Mouse (Mus musculus) stomach, embryonic 15.5 days (tissue): ENCODE results near the gene Zfp866. TPM values are rescaled to one million over a fixed set of nuclear protein-coding genes. Genes with fewer than 3 reads are reported as not detected.
A peak's percentile ranks its signal among the peaks of the same experiment; 100 is the strongest.

ENCODE experiments used
- ATAC-seq: fragments of 200-750 bp; cut with Nextera tagmentation; 2 replicates; pipeline ENCODE4 v1.8.0; 2017; ENCODE audit warnings: low read depth, moderate number of reproducible peaks, moderate TSS enrichment; ENCODE audit not compliant: insufficient read depth, low FRiP score
- H3K27ac ChIP-seq: fragments of 300-500 bp; sonication (generic); 2 replicates; pipeline ENCODE4 v1.5.1; 2015; ENCODE audit warnings: mild to moderate bottlenecking, inconsistent platforms
- H3K27me3 ChIP-seq: fragments of 300-500 bp; sonication (generic); replicated peaks from 2 replicates; pipeline ENCODE4 v1.6.1; 2015; ENCODE audit warnings: inconsistent platforms
- H3K36me3 ChIP-seq: fragments of 300-500 bp; sonication (generic); 2 replicates; pipeline ENCODE4 v1.6.1; 2015; ENCODE audit warnings: inconsistent platforms
- H3K4me1 ChIP-seq: fragments of 300-500 bp; sonication (generic); 2 replicates; pipeline ENCODE4 v1.6.1; 2015; ENCODE audit warnings: inconsistent platforms
- H3K4me2 ChIP-seq: fragments of 300-500 bp; sonication (generic); 2 replicates; pipeline ENCODE4 v1.6.1; 2015; ENCODE audit warnings: mild to moderate bottlenecking, inconsistent platforms
- H3K4me3 ChIP-seq: fragments of 300-500 bp; sonication (generic); replicated peaks from 2 replicates; pipeline ENCODE4 v1.5.1; 2015; ENCODE audit warnings: inconsistent platforms
- H3K9ac ChIP-seq: fragments of 300-500 bp; sonication (generic); 2 replicates; pipeline ENCODE4 v1.6.1; 2015; ENCODE audit warnings: inconsistent platforms
- H3K9me3 ChIP-seq: fragments of 300-500 bp; sonication (generic); 2 replicates; pipeline ENCODE4 v1.6.1; 2016; ENCODE audit warnings: inconsistent platforms
- WGBS: fragments of 180-500 bp; shearing (Covaris S2); methylation state at CpG from one replicate; pipeline ENCODE4 v1.1.7; 2015; 5-methylcytosine and 5-hydroxymethylcytosine counted together
- polyA plus RNA-seq: library from polyadenylated mRNA; unstranded; fragments of >200 nt; fragmentation: Nextera tagmentation; extraction: Ambion mirVana; gene quantifications from 2 replicates; pipeline ENCODE4 v1.2.1, GENCODE M21; 2015

Zfp866 gene
- polyA plus RNA-seq, 1 experiment from 2014 or later, result 24.7 TPM

DNA sequence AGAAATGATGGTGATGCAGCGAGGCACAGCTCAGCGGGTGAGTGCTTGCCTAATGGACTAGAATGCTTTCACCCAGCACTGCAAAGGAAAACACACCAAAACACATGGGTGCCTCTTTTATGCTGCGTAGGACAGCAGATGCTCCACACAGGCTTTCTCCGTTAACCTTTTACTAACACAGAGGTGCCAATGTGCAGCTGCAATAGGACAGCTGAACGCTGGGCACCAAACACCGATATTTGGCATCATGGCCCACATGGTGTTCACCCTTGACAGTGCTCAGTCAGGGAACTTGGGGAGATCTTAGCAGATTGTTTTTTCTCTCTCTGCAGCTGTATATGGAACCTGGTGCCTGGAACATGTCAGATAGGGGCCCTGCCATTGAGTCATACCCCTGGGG is 3.9 kb upstream of the Zfp866 start:
- H3K4me3 ChIP-seq, result no peak overlapping the region
- no peak overlapping the region for H3K27ac ChIP-seq
- ATAC-seq, result no peak
- peaks cover 14% of the 10 kb centered on the region for H3K4me1 ChIP-seq
- peaks cover 55% of the 10 kb centered on the region for H3K36me3 ChIP-seq
- H3K4me2 ChIP-seq, result no peak overlapping the region
- H3K9ac ChIP-seq, result no peak overlapping the region
- H3K9me3 ChIP-seq, result no peaks in the 10 kb centered on the region
- no peaks in the 10 kb centered on the region for H3K27me3 ChIP-seq
- WGBS, result 95% methylated on average over 6 of the region's 6 CpGs

- H3K27ac ChIP-seq, result no peak overlapping the region
- no peaks in the 10 kb centered on the region for H3K9me3 ChIP-seq
- no peak overlapping the region for H3K4me2 ChIP-seq
- H3K36me3 ChIP-seq, result peaks cover 47% of the 10 kb centered on the region
- peaks cover 16% of the 10 kb centered on the region for H3K4me1 ChIP-seq
- ATAC-seq, result no peak
- H3K27me3 ChIP-seq, result no peaks in the 10 kb centered on the region
- WGBS, result 90% methylated on average over 3 of the region's 3 CpGs
- no peak overlapping the region for H3K4me3 ChIP-seq
- no peak overlapping the region for H3K9ac ChIP-seq
Observed at GRCm38 (mm10) chr8:69794096-69794495, 3.1 kb upstream of the Zfp866 start.

DNA sequence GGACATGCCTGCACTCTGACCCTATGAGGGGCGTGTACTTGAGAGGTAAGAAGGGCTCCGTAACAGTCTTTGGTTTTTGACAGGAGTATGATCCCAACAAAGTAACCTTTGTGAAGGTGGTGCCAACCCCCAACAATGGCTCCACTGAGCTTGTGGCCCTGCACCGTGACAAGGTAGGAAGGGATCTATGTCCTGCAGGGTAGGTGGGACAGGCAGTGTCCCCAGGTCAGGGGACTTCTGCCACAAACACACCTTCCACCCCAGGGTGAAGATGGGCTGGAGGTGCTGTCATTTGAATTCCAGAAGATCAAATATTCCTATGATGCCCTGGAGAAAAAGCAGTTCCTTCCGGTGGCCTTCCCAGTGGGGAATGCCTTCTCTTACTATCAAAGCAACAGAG is 2.7 kb upstream of the Zfp866 start:
- whole genome bisulfite sequencing, result 89% methylated on average over 4 of the region's 4 CpGs
- no peak overlapping the region for H3K4me2 ChIP-seq
- no peaks in the 10 kb centered on the region for H3K27me3 ChIP-seq
- no peak overlapping the region for H3K27ac ChIP-seq
- peaks cover 44% of the 10 kb centered on the region for H3K36me3 ChIP-seq
- H3K9ac ChIP-seq, result no peak overlapping the region
- H3K4me1 ChIP-seq, result peaks cover 16% of the 10 kb centered on the region
- H3K4me3 ChIP-seq, result no peak overlapping the region
- no peaks in the 10 kb centered on the region for H3K9me3 ChIP-seq
- ATAC-seq, result no peak

DNA sequence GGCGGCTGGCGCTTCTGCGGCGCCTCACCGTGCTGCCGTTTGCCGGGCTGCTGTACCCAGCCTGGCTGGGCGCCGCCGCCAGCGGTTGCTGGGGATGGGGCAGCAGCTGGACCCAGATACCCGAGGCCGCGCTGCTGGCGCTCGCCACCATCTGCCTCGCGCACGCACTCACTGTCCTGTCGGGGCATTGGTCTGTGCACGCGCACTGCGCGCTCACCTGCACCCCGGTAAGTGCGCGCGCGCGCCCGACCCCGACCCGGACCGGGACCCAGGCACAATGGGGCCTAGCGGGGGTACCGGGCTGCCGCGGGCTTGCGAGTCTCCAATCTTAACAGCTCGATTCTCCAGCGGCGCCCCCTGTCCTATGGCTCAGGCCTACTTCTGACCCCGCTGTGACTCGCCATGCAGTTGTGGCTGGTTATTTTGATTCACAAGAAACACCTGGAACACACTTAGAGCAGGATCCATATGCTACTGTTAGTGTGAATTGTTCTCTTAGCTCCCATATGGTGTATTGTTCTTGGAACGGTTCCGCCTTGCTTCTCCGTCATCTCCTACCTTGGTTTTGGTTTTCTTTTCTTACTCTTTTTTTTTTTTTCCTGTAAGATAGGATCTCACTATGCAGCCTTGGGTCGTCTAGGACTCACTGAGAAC is 564 bp upstream of the Zfp866 start:
- H3K4me3 ChIP-seq, result peak overlapping the region; percentile 87
- H3K4me1 ChIP-seq, result peaks cover 16% of the 10 kb centered on the region
- WGBS, result under 1% methylated on average over 47 of the region's 48 CpGs
- peaks cover 22% of the 10 kb centered on the region for H3K36me3 ChIP-seq
- peak overlapping the region; percentile 89 for H3K27ac ChIP-seq
- H3K27me3 ChIP-seq, result no peaks in the 10 kb centered on the region
- H3K9ac ChIP-seq, result peak overlapping the region; percentile 83
- H3K4me2 ChIP-seq, result peak overlapping the region; percentile 64
- ATAC-seq, result peak; percentile 50; the same call in 1 of the 2 replicates
- H3K9me3 ChIP-seq, result no peaks in the 10 kb centered on the region

DNA sequence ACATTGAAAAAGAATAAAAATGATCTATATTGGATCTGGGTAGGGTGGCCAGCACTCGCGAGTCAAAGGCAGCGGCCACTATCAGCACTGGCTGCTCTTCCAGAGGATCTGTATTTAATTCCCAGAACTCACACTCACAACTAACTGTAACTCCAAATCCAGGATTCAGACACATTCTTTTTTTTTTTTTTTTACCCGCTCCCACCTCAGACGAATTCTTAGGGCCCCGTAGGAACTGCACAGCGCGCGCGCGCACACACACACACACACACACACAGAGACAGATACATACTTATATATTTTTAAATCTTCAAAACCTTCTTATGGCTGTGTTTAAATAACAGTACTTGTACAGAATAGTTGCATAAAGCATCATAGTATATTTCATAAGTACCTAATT is 614 bp downstream of the Zfp866 start:
- Histone ChIP-seq H3K9me3 (no peaks in the 10 kb centered on the region), H3K4me1 (peaks cover 16% of the 10 kb centered on the region), H3K4me2 (peak overlapping the region; percentile 64), H3K9ac (peak overlapping the region; percentile 83; the same call in 1 of the 2 replicates), H3K4me3 (peak overlapping the region; percentile 87), H3K36me3 (peaks cover 12% of the 10 kb centered on the region), H3K27me3 (no peaks in the 10 kb centered on the region), H3K27ac (peak overlapping the region; percentile 89)
- no peak for ATAC-seq
- 28% methylated on average over 11 of the region's 11 CpGs for WGBS

GRCm38 (mm10) chr8:69789731-69790130 is 1.2 kb downstream of the Zfp866 start:
- H3K9ac ChIP-seq, result no peak overlapping the region
- peaks cover 7% of the 10 kb centered on the region for H3K36me3 ChIP-seq
- H3K4me1 ChIP-seq, result peaks cover 16% of the 10 kb centered on the region
- H3K27ac ChIP-seq, result no peak overlapping the region
- 70% methylated on average over 5 of the region's 5 CpGs for WGBS
- H3K9me3 ChIP-seq, result no peaks in the 10 kb centered on the region
- H3K4me2 ChIP-seq, result peak overlapping the region; percentile 64; the same call in 1 of the 2 replicates
- peak overlapping the region; percentile 87 for H3K4me3 ChIP-seq
- no peaks in the 10 kb centered on the region for H3K27me3 ChIP-seq
- no peak for ATAC-seq

- no peak overlapping the region for H3K9ac ChIP-seq
- H3K9me3 ChIP-seq, result no peaks in the 10 kb centered on the region
- H3K36me3 ChIP-seq, result peaks cover 1% of the 10 kb centered on the region
- no peak for ATAC-seq
- no peaks in the 10 kb centered on the region for H3K27me3 ChIP-seq
- peaks cover 16% of the 10 kb centered on the region for H3K4me1 ChIP-seq
- no peak overlapping the region for H3K4me2 ChIP-seq
- 83% methylated on average over 5 of the region's 5 CpGs for WGBS
- H3K27ac ChIP-seq, result no peak overlapping the region
- H3K4me3 ChIP-seq, result no peak overlapping the region
Observed at GRCm38 (mm10) chr8:69789105-69789504, 1.9 kb downstream of the Zfp866 start.

DNA sequence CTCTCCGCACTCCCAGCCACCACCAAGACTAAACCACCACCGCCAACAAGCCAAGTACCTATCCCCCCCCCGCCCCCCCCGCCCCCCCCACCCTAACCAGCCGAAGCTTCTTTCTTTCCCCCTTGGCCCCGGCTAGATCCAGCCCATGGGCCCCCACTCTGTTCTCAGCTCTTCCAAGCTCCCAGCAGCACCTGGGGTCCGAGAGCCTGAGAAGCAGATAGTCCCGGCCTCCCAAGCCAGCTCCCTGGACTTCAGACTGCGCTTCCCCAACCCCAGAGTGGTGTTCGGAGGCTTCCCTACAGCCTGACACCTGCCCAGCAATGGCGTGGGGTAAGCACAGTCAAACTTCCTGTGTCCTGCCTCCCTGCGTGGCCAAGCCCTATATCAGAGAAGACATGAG is 13.9 kb downstream of the Zfp866 start:
- Histone ChIP-seq H3K9ac (no peak overlapping the region), H3K27ac (no peak overlapping the region), H3K4me1 (peaks cover 8% of the 10 kb centered on the region; the same call in 1 of the 2 replicates), H3K9me3 (no peaks in the 10 kb centered on the region), H3K36me3 (no peaks in the 10 kb centered on the region), H3K4me3 (no peak overlapping the region), H3K4me2 (no peak overlapping the region), H3K27me3 (no peaks in the 10 kb centered on the region)
- ATAC-seq, result no peak
- 63% methylated on average over 10 of the region's 12 CpGs for WGBS

GRCm38 (mm10) chr8:69775149-69775534 is 15.8 kb downstream of the Zfp866 start:
- no peaks in the 10 kb centered on the region for H3K36me3 ChIP-seq
- no peaks in the 10 kb centered on the region for H3K9me3 ChIP-seq
- 50% methylated on average over 2 of the region's 2 CpGs for WGBS
- H3K27ac ChIP-seq, result peak overlapping the region; percentile 100; the same call in 1 of the 2 replicates
- ATAC-seq, result no peak
- H3K9ac ChIP-seq, result no peak overlapping the region
- peak overlapping the region; percentile 93 for H3K4me3 ChIP-seq
- H3K4me1 ChIP-seq, result peaks cover 8% of the 10 kb centered on the region; the same call in 1 of the 2 replicates
- H3K27me3 ChIP-seq, result no peaks in the 10 kb centered on the region
- H3K4me2 ChIP-seq, result peak overlapping the region; percentile 49

DNA sequence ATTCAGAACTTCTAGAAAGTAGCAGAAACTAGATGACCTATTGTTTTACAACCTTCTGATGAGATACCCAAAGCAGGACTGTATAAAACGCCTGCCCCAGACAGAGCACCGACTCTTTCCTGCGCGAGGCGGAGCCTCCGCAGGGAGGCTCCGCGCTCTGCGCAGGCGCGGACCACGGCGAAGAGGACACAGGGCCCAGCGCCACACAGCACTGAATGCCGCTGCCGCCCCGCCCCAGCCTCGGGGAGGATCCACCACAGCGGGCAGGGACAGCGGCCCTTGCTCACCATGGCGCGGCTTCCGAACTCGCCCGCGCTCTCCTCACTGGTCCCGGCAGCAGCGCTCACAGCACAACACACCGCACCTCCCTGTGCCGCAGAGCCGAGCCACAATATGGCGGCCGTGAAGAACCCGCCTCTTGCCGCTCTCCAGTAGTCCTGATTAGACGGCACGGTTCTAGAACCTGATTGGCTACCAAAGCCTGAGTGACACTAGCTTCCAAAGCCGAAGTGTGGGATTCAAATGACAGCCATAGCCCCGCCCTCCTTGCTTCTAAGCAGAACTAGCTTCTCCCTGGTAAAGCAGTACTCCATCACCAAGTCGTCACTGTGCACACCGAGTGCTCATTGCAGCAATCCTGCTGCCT is 16.4 kb downstream of the Zfp866 start, which contains the start of gene Gm20422:
TSS of gene Gm20422 (minus strand) at position 384 of the 646 bp plus-strand sequence.
- Histone ChIP-seq H3K36me3 (no peaks in the 10 kb centered on the region), H3K9me3 (no peaks in the 10 kb centered on the region), H3K4me3 (peak within 1 kb of the TSS; percentile 93), H3K4me2 (peak within 1 kb of the TSS; percentile 65), H3K27me3 (no peaks in the 10 kb centered on the region), H3K9ac (peak within 1 kb of the TSS; percentile 100), H3K4me1 (peaks cover 8% of the 10 kb centered on the region; the same call in 1 of the 2 replicates), H3K27ac (peak within 1 kb of the TSS; percentile 100)
- peak; percentile 99 for ATAC-seq
- under 1% methylated on average over 41 of the region's 41 CpGs for WGBS

- Histone ChIP-seq H3K4me3 (no peak overlapping the region), H3K4me2 (no peak overlapping the region), H3K4me1 (peaks cover 8% of the 10 kb centered on the region; the same call in 1 of the 2 replicates), H3K36me3 (peaks cover 19% of the 10 kb centered on the region), H3K9ac (no peak overlapping the region), H3K9me3 (no peaks in the 10 kb centered on the region), H3K27ac (no peak overlapping the region), H3K27me3 (no peaks in the 10 kb centered on the region)
- WGBS, result 68% methylated on average over 2 of the region's 2 CpGs
- no peak for ATAC-seq
Observed at GRCm38 (mm10) chr8:69772106-69772505, 18.9 kb downstream of the Zfp866 start.

- Histone ChIP-seq H3K27me3 (no peaks in the 10 kb centered on the region), H3K4me1 (peaks cover 8% of the 10 kb centered on the region; the same call in 1 of the 2 replicates), H3K9me3 (no peaks in the 10 kb centered on the region), H3K27ac (no peak overlapping the region), H3K4me3 (no peak overlapping the region), H3K36me3 (peaks cover 26% of the 10 kb centered on the region), H3K9ac (no peak overlapping the region), H3K4me2 (no peak overlapping the region)
- WGBS, result 78% methylated on average over 9 of the region's 9 CpGs
- no peak for ATAC-seq
Observed at GRCm38 (mm10) chr8:69771221-69771620, 19.8 kb downstream of the Zfp866 start.
